Mouse (Mus musculus) c-Kit-negative CD71-positive TER-119-positive erythroid progenitor cells, embryonic 14.5 days (primary cell): ENCODE data around the gene Aqp2.

ENCODE experiments used
- DNase-seq: peaks from one replicate; pipeline ENCODE4 v3.0.0-alpha.2; 2013; ENCODE audit warnings: low read depth, low spot score

Gene Aqp2

GRCm38 (mm10) chr15:99578802-99579485, at the start of gene Aqp2:
Gene Aqp2 (plus strand): TSS chr15:99579055.
- DNase-seq = no peak

- DNase-seq = no peak
These were observed 47.7 kb upstream of the Aqp2 start for GRCm38 (mm10) chr15:99531146-99531545.

- no peak for DNase-seq
These were observed 46.8 kb upstream of the Aqp2 start for GRCm38 (mm10) chr15:99532023-99532422.

- no peak for DNase-seq
These were observed 41.7 kb upstream of the Aqp2 start for GRCm38 (mm10) chr15:99536889-99537862.

GRCm38 (mm10) chr15:99539891-99540290, 39.0 kb upstream of the Aqp2 start:
- no peak for DNase-seq

- DNase-seq = no peak
These were observed 34.8 kb upstream of the Aqp2 start for GRCm38 (mm10) chr15:99544047-99544446.

GRCm38 (mm10) chr15:99546596-99546995, 32.3 kb upstream of the Aqp2 start:
- DNase-seq = no peak

- no peak for DNase-seq
These were observed 31.1 kb upstream of the Aqp2 start for GRCm38 (mm10) chr15:99547732-99548131.

- DNase-seq = no peak
These were observed 29.0 kb upstream of the Aqp2 start for GRCm38 (mm10) chr15:99549901-99550300.

GRCm38 (mm10) chr15:99553767-99554166, 25.1 kb upstream of the Aqp2 start:
- no peak for DNase-seq

- no peak for DNase-seq
These were observed 19.9 kb upstream of the Aqp2 start for GRCm38 (mm10) chr15:99558947-99559346.

GRCm38 (mm10) chr15:99560246-99560645, 18.6 kb upstream of the Aqp2 start:
- no peak for DNase-seq

- DNase-seq = no peak
These were observed 11.5 kb upstream of the Aqp2 start for GRCm38 (mm10) chr15:99567371-99567770.

GRCm38 (mm10) chr15:99568682-99569081, 10.2 kb upstream of the Aqp2 start:
- DNase-seq = no peak

GRCm38 (mm10) chr15:99569123-99569522, 9.7 kb upstream of the Aqp2 start:
- DNase-seq = no peak

GRCm38 (mm10) chr15:99583463-99584344, 4.8 kb downstream of the Aqp2 start:
- no peak for DNase-seq

- no peak for DNase-seq
These were observed 5.8 kb downstream of the Aqp2 start for GRCm38 (mm10) chr15:99584407-99585202.

GRCm38 (mm10) chr15:99585741-99586140, 6.9 kb downstream of the Aqp2 start:
- DNase-seq = no peak

- no peak for DNase-seq
These were observed 7.7 kb downstream of the Aqp2 start for GRCm38 (mm10) chr15:99586525-99586924.

GRCm38 (mm10) chr15:99589237-99589636, 10.4 kb downstream of the Aqp2 start:
- no peak for DNase-seq

- DNase-seq = no peak
These were observed 10.8 kb downstream of the Aqp2 start for GRCm38 (mm10) chr15:99589704-99590103.
